Mouse (Mus musculus): ENCODE results near the gene Cdc34b. TPM values are rescaled to one million over a fixed set of nuclear protein-coding genes. Genes with fewer than 3 reads are reported as not detected.
"Not testable (repeated sequence)": the region's sequence is repeated elsewhere in the genome, so short reads cannot be mapped to it uniquely, and the experiment has no call there.

Cdc34b gene
- total RNA-seq (2021) (under 1 TPM; 0.31 to 0.40 TPM), polyA plus RNA-seq (2012; rRNA removed) (0.10 and 0.55 TPM in 2 replicates)
- long read RNA-seq: 0 reads

- DNase-seq: no peak
These were observed at the start of gene Cdc34b for GRCm38 (mm10) chr11:94741732-94742272. TSS of gene Cdc34b (plus strand) at chr11:94741782.

- DNase-seq: not testable (repeated sequence)
These were observed 49.1 kb upstream of the Cdc34b start for GRCm38 (mm10) chr11:94692502-94692901.

- no peak for DNase-seq
These were observed 46.1 kb upstream of the Cdc34b start for GRCm38 (mm10) chr11:94695508-94695907.

GRCm38 (mm10) chr11:94697140-94697539, 44.4 kb upstream of the Cdc34b start:
- no peak for DNase-seq

- no peak for DNase-seq
These were observed 43.7 kb upstream of the Cdc34b start for GRCm38 (mm10) chr11:94697703-94698464.

- no peak for DNase-seq
These were observed 42.2 kb upstream of the Cdc34b start for GRCm38 (mm10) chr11:94699399-94699798.

- no peak for DNase-seq
These were observed 40.0 kb upstream of the Cdc34b start for GRCm38 (mm10) chr11:94701401-94702215.

- DNase-seq: no peak
These were observed 39.4 kb upstream of the Cdc34b start for GRCm38 (mm10) chr11:94702216-94702610.

GRCm38 (mm10) chr11:94704020-94704419, 37.6 kb upstream of the Cdc34b start:
- no peak for DNase-seq

- no peak for DNase-seq
These were observed 37.1 kb upstream of the Cdc34b start, which contains the start of gene Gm11541 for GRCm38 (mm10) chr11:94704472-94704871. TSS of gene Gm11541 (minus strand) at chr11:94704499.

GRCm38 (mm10) chr11:94713246-94713860, 28.2 kb upstream of the Cdc34b start:
- DNase-seq: no peak

- no peak for DNase-seq
These were observed 26.0 kb upstream of the Cdc34b start for GRCm38 (mm10) chr11:94715622-94716021.

GRCm38 (mm10) chr11:94716754-94717153, 24.8 kb upstream of the Cdc34b start:
- DNase-seq: peak; percentile 52

GRCm38 (mm10) chr11:94717239-94717638, 24.3 kb upstream of the Cdc34b start:
- DNase-seq: peak; percentile 6

- no peak for DNase-seq
These were observed 23.3 kb upstream of the Cdc34b start for GRCm38 (mm10) chr11:94718113-94718909.

- DNase-seq: no peak
These were observed 22.4 kb upstream of the Cdc34b start for GRCm38 (mm10) chr11:94719216-94719615.

- DNase-seq: no peak
These were observed 14.3 kb upstream of the Cdc34b start for GRCm38 (mm10) chr11:94727306-94727705.

GRCm38 (mm10) chr11:94728545-94728944, 13.0 kb upstream of the Cdc34b start:
- no peak for DNase-seq

- no peak for DNase-seq
These were observed 12.0 kb upstream of the Cdc34b start for GRCm38 (mm10) chr11:94729565-94729964.

- peak; percentile 65 for DNase-seq
These were observed 11.3 kb upstream of the Cdc34b start for GRCm38 (mm10) chr11:94730261-94730660.

GRCm38 (mm10) chr11:94731229-94731628, 10.4 kb upstream of the Cdc34b start:
- no peak for DNase-seq

Measured in adrenal gland, adult 2 months (tissue).